Mouse (Mus musculus): ENCODE data around the gene Hyou1.

GRCm38 (mm10) chr9:44423576-44423975, 44.3 kb downstream of the Hyou1 start:
- TF ChIP-seq EP300 (IDR thresholded peaks at IDR 0.05; ENCODE audit: insufficient read depth, low read depth, low read length) (no peak), CTCF (IDR thresholded peaks at IDR 0.05; ENCODE audit: low read depth, low read length) (no peak), POLR2A (IDR thresholded peaks at IDR 0.05; ENCODE audit: insufficient read depth, low read length) (no peak)
